Comparison of ENCODE assay signal across 35 mouse cellular contexts in genomic region chr6:46428231-46428630, GRCm38 (mm10).
"Had no signal": no experiment of that assay in that cellular context is flagged by ENCODE, and none has a peak within 500 bp of the region (broad histone marks: within the 10 kb centered on the region; RNA-seq: fewer than 3 reads in every experiment).

No protein-coding gene starts in this region.

- H3K36me3 ChIP-seq: heart, embryonic 10.5 days; heart, embryonic 12.5 days; heart, embryonic 13.5 days; heart, embryonic 15.5 days; hindbrain, embryonic 10.5 days; hindbrain, embryonic 12.5 days; hindbrain, embryonic 13.5 days; hindbrain, embryonic 15.5 days; intestine, embryonic 15.5 days; kidney, embryonic 15.5 days had no signal

- H3K4me1 ChIP-seq: heart, embryonic 10.5 days; heart, embryonic 12.5 days; heart, embryonic 13.5 days; heart, embryonic 15.5 days; hindbrain, embryonic 10.5 days; hindbrain, embryonic 12.5 days; hindbrain, embryonic 13.5 days; hindbrain, embryonic 15.5 days; intestine, embryonic 15.5 days; kidney, embryonic 15.5 days had no signal

- ATAC-seq: hindbrain, embryonic 16.5 days; hindbrain, postnatal 0 days; inflammation-experienced regulatory T-cells, adult 6 months; intestine, embryonic 15.5 days; intestine, embryonic 16.5 days; intestine, postnatal 0 days had no signal

- DNase-seq: heart, postnatal 10 days; heart, postnatal 14 days; heart, postnatal 36 days; heart, postnatal 4 days; kidney, adult 11 months; kidney, adult 18-20 months; kidney, adult 2 months; kidney, adult 8-10 months; kidney, adult 9 months; kidney, postnatal 10 days; kidney, postnatal 14 days; kidney, postnatal 25 days; kidney, postnatal 36 days; kidney, postnatal 4 days; layer of hippocampus, adult 9-11 months; layer of hippocampus, postnatal 36 days had no signal

- H3K27me3 ChIP-seq: heart, embryonic 12.5 days; heart, embryonic 13.5 days; heart, embryonic 15.5 days; hindbrain, embryonic 12.5 days; hindbrain, embryonic 13.5 days; hindbrain, embryonic 15.5 days; intestine, embryonic 15.5 days; kidney, embryonic 15.5 days had no signal

- H3K9me3 ChIP-seq: heart, embryonic 10.5 days; heart, embryonic 12.5 days; heart, embryonic 13.5 days; heart, embryonic 15.5 days; hindbrain, embryonic 10.5 days; hindbrain, embryonic 12.5 days; hindbrain, embryonic 13.5 days; hindbrain, embryonic 15.5 days; intestine, embryonic 15.5 days; kidney, embryonic 15.5 days had no signal

- H3K27ac ChIP-seq: heart, embryonic 10.5 days; heart, embryonic 13.5 days; heart, embryonic 15.5 days; hindbrain, embryonic 10.5 days; hindbrain, embryonic 12.5 days; hindbrain, embryonic 13.5 days; hindbrain, embryonic 14.5 days; hindbrain, embryonic 15.5 days; hindbrain, postnatal 0 days; intestine, embryonic 15.5 days; kidney, embryonic 15.5 days; kidney, postnatal 0 days; layer of hippocampus, adult 2 months had no signal

- H3K4me2 ChIP-seq: heart, embryonic 11.5 days; heart, embryonic 12.5 days; heart, embryonic 13.5 days; heart, embryonic 15.5 days; hindbrain, embryonic 12.5 days; hindbrain, embryonic 13.5 days; hindbrain, embryonic 14.5 days; hindbrain, embryonic 15.5 days; intestine, embryonic 15.5 days; kidney, embryonic 15.5 days had no signal

- H3K9ac ChIP-seq: heart, embryonic 12.5 days; heart, embryonic 13.5 days; heart, embryonic 15.5 days; hindbrain, embryonic 12.5 days; hindbrain, embryonic 13.5 days; hindbrain, embryonic 14.5 days; hindbrain, embryonic 15.5 days; intestine, embryonic 15.5 days; kidney, embryonic 15.5 days had no signal

- H3K4me3 ChIP-seq: heart, embryonic 10.5 days; heart, embryonic 12.5 days; heart, embryonic 13.5 days; heart, embryonic 15.5 days; hindbrain, embryonic 10.5 days; hindbrain, embryonic 12.5 days; hindbrain, embryonic 13.5 days; hindbrain, embryonic 15.5 days; intestine, embryonic 15.5 days; kidney, embryonic 15.5 days; layer of hippocampus, adult 2 months had no signal
